Mouse (Mus musculus): ENCODE data around the gene Rmnd5b. TPM values are rescaled to one million over a fixed set of nuclear protein-coding genes. Genes with fewer than 3 reads are reported as not detected.

Rmnd5b gene
- total RNA-seq, 2 experiments from 2014 or later: 16.2 to 17.9 TPM

DNA sequence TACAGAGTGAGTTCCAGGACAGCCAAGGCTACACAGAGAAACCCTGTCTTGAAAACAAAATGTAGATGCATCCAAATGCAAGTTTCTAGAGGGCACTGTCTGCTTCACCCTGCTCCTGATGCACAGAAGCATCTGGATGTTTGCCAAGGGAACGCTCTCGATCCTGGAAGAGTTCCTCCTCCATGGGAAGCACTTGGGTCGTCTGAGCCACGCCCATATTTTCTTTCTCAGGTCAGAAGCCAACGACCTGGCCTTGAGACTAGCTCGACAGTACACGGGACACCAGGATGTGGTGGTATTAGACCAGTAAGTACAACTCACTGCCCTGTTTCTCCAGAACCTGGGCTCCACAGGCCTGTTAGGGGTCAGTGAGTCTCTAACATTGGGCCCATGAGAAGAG lies 44.5 kb downstream of the Rmnd5b start:
- no peak for DNase-seq

DNA sequence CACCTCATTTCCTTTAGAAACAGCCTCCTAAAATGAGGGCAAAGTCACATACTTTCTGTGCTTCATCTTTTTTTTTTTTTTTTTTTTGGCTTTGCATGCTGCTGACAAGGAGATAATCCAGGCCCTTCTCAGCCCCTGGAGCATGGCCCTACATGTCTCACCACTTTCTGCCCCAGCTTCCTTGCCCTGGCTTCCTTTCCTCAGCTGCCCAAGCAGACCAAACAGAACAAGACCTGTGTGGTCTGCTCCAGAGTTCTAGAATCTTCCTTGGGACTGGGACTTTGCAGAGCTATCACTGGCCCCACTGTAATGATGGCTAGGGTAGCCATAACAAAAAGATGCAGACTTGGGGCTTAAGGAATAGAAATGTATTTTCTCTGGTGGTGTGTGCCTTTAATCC lies 45.7 kb downstream of the Rmnd5b start:
- no peak for DNase-seq

DNA sequence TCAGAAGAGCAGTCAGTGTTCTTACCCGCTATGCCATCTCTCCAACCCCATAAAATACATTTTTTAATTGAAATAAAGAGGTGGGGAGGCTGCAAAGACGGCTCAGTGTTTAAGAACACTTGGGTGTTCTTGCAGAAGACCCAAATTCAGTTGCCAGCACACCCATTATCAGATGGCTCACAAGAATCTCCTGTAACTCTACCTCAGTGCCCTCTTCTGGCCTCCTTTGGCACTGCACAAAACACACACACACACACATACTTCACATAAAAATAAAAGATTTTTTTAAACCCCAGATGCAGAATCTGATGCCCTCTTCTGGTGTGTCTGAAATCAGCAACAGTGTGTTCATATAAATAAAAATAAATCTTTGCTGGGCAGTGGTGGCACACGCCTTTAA lies 46.9 kb downstream of the Rmnd5b start:
- no peak for DNase-seq

DNA sequence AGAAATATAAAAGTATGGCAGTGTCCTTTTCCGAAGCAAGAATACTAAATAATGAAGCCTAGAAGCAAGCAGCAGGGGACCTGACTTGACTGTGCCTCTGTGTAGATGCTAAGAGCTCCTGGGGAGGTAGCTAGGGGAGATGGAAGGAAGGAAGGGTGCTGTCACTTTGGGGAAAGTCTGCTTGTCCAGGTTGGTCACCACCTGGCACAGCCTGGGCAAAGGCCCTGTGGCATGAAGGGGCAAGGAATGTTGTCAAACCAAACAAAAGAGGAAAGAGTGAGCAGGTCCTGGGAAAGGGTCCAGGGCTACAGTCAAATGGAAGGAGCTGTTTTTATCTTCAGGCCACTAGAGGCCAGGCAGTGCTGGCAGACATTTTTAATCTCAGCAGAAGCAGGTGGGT lies 48.6 kb downstream of the Rmnd5b start:
- no peak for DNase-seq

DNA sequence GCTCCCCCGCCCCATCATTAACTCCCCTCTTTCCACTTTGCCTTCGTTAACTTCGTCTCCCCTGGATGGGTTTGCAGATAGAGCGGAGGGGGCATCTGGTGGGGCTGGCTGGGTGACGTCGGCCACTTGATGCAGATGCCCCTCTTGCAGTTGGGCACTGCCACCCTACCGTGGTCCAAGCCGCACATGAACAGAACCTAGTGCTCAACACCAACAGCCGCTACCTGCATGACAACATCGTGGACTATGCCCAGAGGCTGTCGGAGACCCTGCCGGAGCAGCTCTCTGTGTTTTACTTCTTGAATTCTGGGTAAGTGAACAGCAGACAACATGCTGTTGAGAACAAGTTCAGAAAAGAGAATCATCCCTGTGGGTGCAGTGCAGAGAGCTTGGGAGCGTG lies 49.3 kb downstream of the Rmnd5b start:
- no peak for DNase-seq

DNA sequence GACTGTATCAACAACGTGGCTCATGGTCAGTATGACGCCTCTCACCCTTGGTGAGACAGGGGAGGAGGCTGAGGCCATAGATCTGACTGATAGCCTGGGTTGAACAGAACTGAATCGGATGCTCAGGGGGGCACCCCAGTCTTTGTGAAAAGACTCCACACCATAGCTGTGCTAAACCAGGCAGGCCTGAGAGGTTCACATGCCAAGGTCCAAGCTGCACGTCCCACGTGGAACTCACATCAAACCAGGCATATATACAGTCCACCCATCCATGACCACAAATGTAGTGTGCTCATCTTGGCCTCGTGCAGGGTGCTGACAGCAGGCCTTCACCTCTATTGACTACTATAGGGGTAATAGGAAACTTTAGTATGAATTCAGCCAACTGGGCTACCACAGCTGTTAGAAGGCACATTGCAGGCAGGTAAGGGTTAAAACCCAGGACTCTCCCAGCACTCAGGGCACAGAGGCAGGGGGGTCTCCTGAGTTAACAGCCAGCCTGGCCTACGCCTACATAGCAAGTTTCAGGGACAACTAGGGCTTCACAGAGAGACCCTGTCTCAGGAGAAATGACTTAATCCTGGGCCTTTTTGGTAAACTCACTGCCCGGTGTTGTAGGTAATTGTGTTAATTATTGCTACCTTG lies 50.0 kb downstream of the Rmnd5b start:
- DNase-seq: no peak

DNA sequence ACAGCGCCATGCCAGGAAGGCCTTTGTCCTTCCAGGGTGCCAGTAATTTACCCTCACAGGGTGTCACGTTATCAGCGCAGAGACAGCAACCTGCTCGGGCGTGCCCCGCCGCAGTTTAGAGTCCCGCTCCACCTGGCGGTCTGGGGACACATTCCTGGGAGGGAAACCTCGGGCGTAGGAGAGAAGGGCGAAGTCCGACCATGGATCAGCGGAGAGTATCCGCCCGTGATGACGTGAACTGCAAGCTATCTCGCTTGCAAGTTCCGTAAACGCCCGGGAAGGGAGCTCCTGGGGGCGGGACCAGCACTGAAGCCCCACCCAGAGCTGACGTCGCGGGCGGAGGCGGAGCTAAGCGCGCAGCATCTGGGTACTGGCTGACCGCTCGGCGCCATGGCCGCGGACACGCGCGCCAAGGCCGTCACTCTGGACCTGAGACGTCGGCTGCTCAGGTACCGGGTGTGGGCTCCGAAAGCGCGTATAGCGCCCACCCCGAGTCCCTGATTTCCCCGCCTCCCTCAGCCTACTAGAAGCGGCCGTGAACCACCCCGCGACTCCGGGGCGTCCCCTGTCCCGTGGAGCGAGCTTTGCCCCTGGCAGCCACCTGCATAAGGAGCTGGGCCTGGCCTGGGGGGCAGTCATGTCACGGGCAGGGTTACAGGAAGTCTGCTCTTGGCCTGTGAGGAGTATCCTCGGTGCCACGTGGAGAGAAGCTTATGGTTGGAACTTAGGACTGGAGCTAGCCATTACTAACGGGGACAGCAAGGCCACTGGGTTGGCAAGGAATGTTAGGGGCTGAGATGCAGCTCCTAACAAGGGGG lies 51.1 kb downstream of the Rmnd5b start, which contains the start of gene Phykpl:
Gene Phykpl, plus strand, starts transcription at position 327 of the 818 bp plus-strand sequence.
- peak; percentile 97 for DNase-seq

DNA sequence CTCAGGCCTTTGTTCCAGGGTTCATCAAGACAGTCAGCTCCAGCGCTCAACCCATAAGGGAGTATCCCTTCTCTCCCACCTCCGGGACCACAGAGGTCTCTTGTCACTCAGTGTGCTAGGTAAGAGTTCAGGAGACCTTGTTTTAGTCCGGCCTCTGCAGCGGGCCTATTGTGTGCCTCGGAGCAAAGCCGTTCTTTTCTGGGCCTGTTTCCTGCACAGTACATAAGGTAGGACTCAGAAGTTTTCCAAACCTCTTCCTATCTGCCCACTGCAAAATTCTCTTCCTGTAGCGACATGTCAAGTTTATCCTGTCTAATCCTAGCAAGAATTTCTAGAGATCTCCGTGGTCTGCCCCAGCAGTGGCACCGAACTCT lies 51.7 kb downstream of the Rmnd5b start:
- DNase-seq: peak; percentile 14

DNA sequence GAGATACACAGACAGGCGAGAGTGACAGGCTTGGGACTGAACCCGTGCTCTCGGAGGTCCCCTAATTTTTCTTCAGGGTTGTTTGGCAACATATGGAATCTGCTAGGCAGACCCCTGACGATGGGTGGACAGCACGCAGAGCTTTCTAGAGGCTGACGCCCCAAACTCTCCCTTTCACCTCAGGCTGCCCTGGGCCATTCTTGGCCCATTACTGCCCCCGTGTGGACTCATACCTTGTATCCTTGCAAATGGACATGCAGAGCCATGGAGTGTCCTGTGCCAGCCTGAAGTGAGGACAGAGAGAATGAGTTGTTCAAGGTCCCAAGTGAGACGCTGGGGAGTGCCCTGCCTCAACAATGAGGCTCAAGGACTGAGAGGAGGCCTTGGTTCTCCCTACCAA lies 53.0 kb downstream of the Rmnd5b start:
- peak; percentile 72 for DNase-seq

DNA sequence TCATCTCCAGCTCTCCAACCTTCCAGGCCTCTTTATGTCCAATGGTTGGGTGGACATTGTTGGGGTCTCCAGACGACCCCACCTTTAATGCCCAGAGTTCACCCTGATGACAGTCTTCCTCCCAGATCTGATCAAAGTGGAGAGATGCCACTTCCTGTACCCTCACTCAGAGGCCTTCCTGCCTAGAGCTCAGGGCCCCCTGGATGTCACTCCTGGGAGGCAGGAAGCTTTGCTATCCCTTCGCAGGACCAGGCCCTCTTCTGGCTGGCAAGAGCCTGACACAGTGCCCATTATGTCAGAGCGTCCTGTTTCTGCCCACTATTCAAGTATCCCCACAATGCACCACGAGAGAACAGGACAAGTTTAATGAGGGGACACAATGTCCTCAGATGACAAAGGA lies 56.7 kb downstream of the Rmnd5b start:
- DNase-seq: no peak

DNA sequence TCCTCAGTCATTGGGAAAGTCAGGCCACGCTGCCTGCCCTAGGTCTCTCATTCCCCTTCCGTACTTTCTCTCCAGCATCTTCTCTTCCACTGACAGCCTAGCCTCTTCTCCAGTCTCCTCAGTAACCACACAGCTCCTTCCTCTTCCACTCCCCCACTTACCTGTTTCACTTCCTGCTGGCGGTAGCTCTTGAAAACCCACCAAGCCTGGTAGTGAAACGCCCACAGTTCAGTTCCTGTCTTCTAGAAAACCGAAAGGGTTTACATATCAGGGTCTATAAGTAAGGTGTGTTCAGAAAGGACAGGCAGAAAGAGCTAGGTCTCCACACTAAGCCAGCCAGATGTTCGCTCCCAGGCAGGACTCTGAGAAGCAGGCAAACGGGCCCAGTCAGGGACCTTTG lies 58.1 kb downstream of the Rmnd5b start:
- no peak for DNase-seq

DNA sequence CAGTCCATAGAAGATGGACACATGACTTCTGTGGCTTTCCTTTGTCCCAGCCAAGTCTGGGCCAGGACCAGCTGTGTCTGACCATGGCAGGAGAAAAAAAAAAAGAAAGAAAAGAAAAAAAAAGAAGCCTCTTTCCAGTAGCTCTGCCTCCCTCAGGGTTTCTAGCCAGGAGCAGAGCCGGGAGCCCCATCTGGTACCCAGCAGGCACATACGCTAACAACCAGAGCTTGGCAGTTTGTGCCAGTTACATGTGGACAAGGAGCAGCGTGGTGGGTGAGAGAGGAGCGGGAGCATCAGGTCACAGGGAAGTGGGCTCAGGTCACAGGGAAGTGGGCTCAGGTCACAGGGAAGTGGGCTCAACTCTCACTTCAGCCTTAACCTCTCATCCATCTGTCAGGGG lies 59.2 kb downstream of the Rmnd5b start:
- no peak for DNase-seq

Other genes with a start within 250 kb of the Rmnd5b start
- 10 to 100 TPM; 18.9 to 21.7 TPM for gene Phykpl, start 51.1 kb downstream of the Rmnd5b start, total RNA-seq (2021)
- 100 to 1,000 TPM; 180 to 186 TPM for gene Hnrnpab, start 29.0 kb downstream of the Rmnd5b start, total RNA-seq (2021)
- 10 to 100 TPM; 37.4 to 39.1 TPM for gene Nhp2, start 16.2 kb downstream of the Rmnd5b start, total RNA-seq (2021)
- gene N4bp3, start 14.9 kb upstream of the Rmnd5b start, total RNA-seq (2021): 10 to 100 TPM; 12.2 to 15.7 TPM
- 1 to 10 TPM in 1 of 2 experiments, under 1 TPM in 1; 0.52 to 1.1 TPM for gene D930048N14Rik, start 15.1 kb upstream of the Rmnd5b start, total RNA-seq (2021)
- gene 0610009B22Rik, start 53.0 kb upstream of the Rmnd5b start, total RNA-seq (2021): 10 to 100 TPM; 29.0 to 30.5 TPM
- 10 to 100 TPM; 21.7 to 24.0 TPM for gene Sec24a, start 127.7 kb upstream of the Rmnd5b start, total RNA-seq (2021)
- 100 to 1,000 TPM; 119 to 133 TPM for gene Sar1b, start 127.8 kb upstream of the Rmnd5b start, total RNA-seq (2021)
- gene Jade2, start 221.8 kb upstream of the Rmnd5b start, total RNA-seq (2021): 1 to 10 TPM; 2.3 to 2.6 TPM